Mouse (Mus musculus): ENCODE measurements around the gene Aif1l.

The Aif1l gene

GRCm38 (mm10) chr2:31934551-31934950 lies 15.4 kb upstream of the Aif1l start:
- no peak for DNase-seq (ENCODE audit: low read depth, low spot score)
- H3K27me3 ChIP-seq (ENCODE audit: control insufficient read depth, insufficient read depth, low read length, poor library complexity, severe bottlenecking), result no peaks in the 10 kb centered on the region
- no peaks in the 10 kb centered on the region for H3K36me3 ChIP-seq (ENCODE audit: control insufficient read depth, insufficient read depth, low read length, poor library complexity, severe bottlenecking)

GRCm38 (mm10) chr2:31935054-31935453 lies 14.9 kb upstream of the Aif1l start:
- Histone ChIP-seq H3K27me3 (ENCODE audit: control insufficient read depth, insufficient read depth, low read length, poor library complexity, severe bottlenecking) (no peaks in the 10 kb centered on the region), H3K36me3 (ENCODE audit: control insufficient read depth, insufficient read depth, low read length, poor library complexity, severe bottlenecking) (no peaks in the 10 kb centered on the region)
- DNase-seq (ENCODE audit: low read depth, low spot score), result no peak

- DNase-seq (ENCODE audit: low read depth, low spot score), result no peak
- no peaks in the 10 kb centered on the region for H3K27me3 ChIP-seq (ENCODE audit: control insufficient read depth, insufficient read depth, low read length, poor library complexity, severe bottlenecking)
- no peaks in the 10 kb centered on the region for H3K36me3 ChIP-seq (ENCODE audit: control insufficient read depth, insufficient read depth, low read length, poor library complexity, severe bottlenecking)
These were observed 11.6 kb upstream of the Aif1l start for GRCm38 (mm10) chr2:31938298-31938697.

GRCm38 (mm10) chr2:31943011-31943410 lies 6.9 kb upstream of the Aif1l start:
- Histone ChIP-seq H3K27me3 (ENCODE audit: control insufficient read depth, insufficient read depth, low read length, poor library complexity, severe bottlenecking) (no peaks in the 10 kb centered on the region), H3K36me3 (ENCODE audit: control insufficient read depth, insufficient read depth, low read length, poor library complexity, severe bottlenecking) (no peaks in the 10 kb centered on the region)
- DNase-seq (ENCODE audit: low read depth, low spot score), result no peak

- Histone ChIP-seq H3K27me3 (ENCODE audit: control insufficient read depth, insufficient read depth, low read length, poor library complexity, severe bottlenecking) (no peaks in the 10 kb centered on the region), H3K36me3 (ENCODE audit: control insufficient read depth, insufficient read depth, low read length, poor library complexity, severe bottlenecking) (no peaks in the 10 kb centered on the region)
- no peak for DNase-seq (ENCODE audit: low read depth, low spot score)
These were observed 4.4 kb upstream of the Aif1l start for GRCm38 (mm10) chr2:31945580-31945979.

GRCm38 (mm10) chr2:31948392-31948791 lies 1.5 kb upstream of the Aif1l start:
- DNase-seq (ENCODE audit: low read depth, low spot score), result no peak
- no peaks in the 10 kb centered on the region for H3K27me3 ChIP-seq (ENCODE audit: control insufficient read depth, insufficient read depth, low read length, poor library complexity, severe bottlenecking)
- no peaks in the 10 kb centered on the region for H3K36me3 ChIP-seq (ENCODE audit: control insufficient read depth, insufficient read depth, low read length, poor library complexity, severe bottlenecking)

GRCm38 (mm10) chr2:31948801-31949200 lies 1.1 kb upstream of the Aif1l start:
- Histone ChIP-seq H3K36me3 (ENCODE audit: control insufficient read depth, insufficient read depth, low read length, poor library complexity, severe bottlenecking) (no peaks in the 10 kb centered on the region), H3K27me3 (ENCODE audit: control insufficient read depth, insufficient read depth, low read length, poor library complexity, severe bottlenecking) (no peaks in the 10 kb centered on the region)
- no peak for DNase-seq (ENCODE audit: low read depth, low spot score)

- no peaks in the 10 kb centered on the region for H3K27me3 ChIP-seq (ENCODE audit: control insufficient read depth, insufficient read depth, low read length, poor library complexity, severe bottlenecking)
- DNase-seq (ENCODE audit: low read depth, low spot score), result no peak
- no peaks in the 10 kb centered on the region for H3K36me3 ChIP-seq (ENCODE audit: control insufficient read depth, insufficient read depth, low read length, poor library complexity, severe bottlenecking)
These were observed 1.0 kb downstream of the Aif1l start for GRCm38 (mm10) chr2:31950966-31951365.

- H3K27me3 ChIP-seq (ENCODE audit: control insufficient read depth, insufficient read depth, low read length, poor library complexity, severe bottlenecking), result no peaks in the 10 kb centered on the region
- DNase-seq (ENCODE audit: low read depth, low spot score), result no peak
- no peaks in the 10 kb centered on the region for H3K36me3 ChIP-seq (ENCODE audit: control insufficient read depth, insufficient read depth, low read length, poor library complexity, severe bottlenecking)
These were observed 2.3 kb downstream of the Aif1l start for GRCm38 (mm10) chr2:31952236-31952635.

- H3K27me3 ChIP-seq (ENCODE audit: control insufficient read depth, insufficient read depth, low read length, poor library complexity, severe bottlenecking), result no peaks in the 10 kb centered on the region
- DNase-seq (ENCODE audit: low read depth, low spot score), result no peak
- H3K36me3 ChIP-seq (ENCODE audit: control insufficient read depth, insufficient read depth, low read length, poor library complexity, severe bottlenecking), result no peaks in the 10 kb centered on the region
These were observed 2.8 kb downstream of the Aif1l start for GRCm38 (mm10) chr2:31952725-31953124.

GRCm38 (mm10) chr2:31953687-31954086 lies 3.7 kb downstream of the Aif1l start:
- no peaks in the 10 kb centered on the region for H3K27me3 ChIP-seq (ENCODE audit: control insufficient read depth, insufficient read depth, low read length, poor library complexity, severe bottlenecking)
- no peaks in the 10 kb centered on the region for H3K36me3 ChIP-seq (ENCODE audit: control insufficient read depth, insufficient read depth, low read length, poor library complexity, severe bottlenecking)
- no peak for DNase-seq (ENCODE audit: low read depth, low spot score)

GRCm38 (mm10) chr2:31954779-31955181 lies 4.8 kb downstream of the Aif1l start:
- DNase-seq (ENCODE audit: low read depth, low spot score), result no peak
- Histone ChIP-seq H3K27me3 (ENCODE audit: control insufficient read depth, insufficient read depth, low read length, poor library complexity, severe bottlenecking) (no peaks in the 10 kb centered on the region), H3K36me3 (ENCODE audit: control insufficient read depth, insufficient read depth, low read length, poor library complexity, severe bottlenecking) (no peaks in the 10 kb centered on the region)

GRCm38 (mm10) chr2:31955686-31956085 lies 5.7 kb downstream of the Aif1l start:
- H3K36me3 ChIP-seq (ENCODE audit: control insufficient read depth, insufficient read depth, low read length, poor library complexity, severe bottlenecking), result no peaks in the 10 kb centered on the region
- DNase-seq (ENCODE audit: low read depth, low spot score), result no peak
- H3K27me3 ChIP-seq (ENCODE audit: control insufficient read depth, insufficient read depth, low read length, poor library complexity, severe bottlenecking), result no peaks in the 10 kb centered on the region

GRCm38 (mm10) chr2:31957211-31957610 lies 7.3 kb downstream of the Aif1l start:
- Histone ChIP-seq H3K27me3 (ENCODE audit: control insufficient read depth, insufficient read depth, low read length, poor library complexity, severe bottlenecking) (no peaks in the 10 kb centered on the region), H3K36me3 (ENCODE audit: control insufficient read depth, insufficient read depth, low read length, poor library complexity, severe bottlenecking) (no peaks in the 10 kb centered on the region)
- DNase-seq (ENCODE audit: low read depth, low spot score), result no peak

GRCm38 (mm10) chr2:31960986-31961385 lies 11.0 kb downstream of the Aif1l start:
- no peak for DNase-seq (ENCODE audit: low read depth, low spot score)
- no peaks in the 10 kb centered on the region for H3K36me3 ChIP-seq (ENCODE audit: control insufficient read depth, insufficient read depth, low read length, poor library complexity, severe bottlenecking)
- no peaks in the 10 kb centered on the region for H3K27me3 ChIP-seq (ENCODE audit: control insufficient read depth, insufficient read depth, low read length, poor library complexity, severe bottlenecking)

GRCm38 (mm10) chr2:31961791-31962222 lies 11.9 kb downstream of the Aif1l start:
- Histone ChIP-seq H3K36me3 (ENCODE audit: control insufficient read depth, insufficient read depth, low read length, poor library complexity, severe bottlenecking) (no peaks in the 10 kb centered on the region), H3K27me3 (ENCODE audit: control insufficient read depth, insufficient read depth, low read length, poor library complexity, severe bottlenecking) (no peaks in the 10 kb centered on the region)
- no peak for DNase-seq (ENCODE audit: low read depth, low spot score)

Data from splenic B cell, adult 2 months (primary cell).